Mouse (Mus musculus): ENCODE measurements around the gene Arhgap15. TPM values are rescaled to one million over a fixed set of nuclear protein-coding genes. Genes with fewer than 3 reads are reported as not detected.
A peak's percentile ranks its signal among the peaks of the same experiment; 100 is the strongest.

Arhgap15 gene
- polyA plus RNA-seq, 1 experiment from 2014 or later: 0.38 TPM

DNA sequence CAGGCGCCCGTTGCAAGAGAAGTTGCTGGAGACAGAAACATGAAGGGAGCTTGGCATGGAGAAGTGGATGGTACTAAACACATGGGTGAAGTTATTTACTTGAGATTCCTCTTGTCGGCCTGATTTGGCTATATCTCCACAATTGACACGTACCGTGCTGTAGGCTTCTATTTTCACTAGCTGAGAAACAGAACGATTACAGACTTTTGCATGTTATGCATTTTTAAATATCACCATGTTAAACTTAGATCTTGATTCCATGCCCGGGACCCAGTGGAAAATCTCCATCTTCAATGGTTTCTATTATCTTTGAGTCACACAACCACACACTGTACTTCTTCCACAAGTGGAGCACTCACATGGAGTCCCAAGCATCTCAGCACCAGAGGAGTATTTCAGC, 466.9 kb downstream of the Arhgap15 start:
- Histone ChIP-seq H3K9ac (no peak overlapping the region), H3K36me3 (no peaks in the 10 kb centered on the region), H3K4me1 (replicated peaks) (no peaks in the 10 kb centered on the region), H3K4me2 (no peak overlapping the region), H3K27ac (ENCODE audit: poor library complexity, severe bottlenecking) (no peak overlapping the region), H3K9me3 (replicated peaks) (no peaks in the 10 kb centered on the region), H3K27me3 (replicated peaks) (no peaks in the 10 kb centered on the region), H3K4me3 (no peak overlapping the region)
- WGBS: 88% methylated on average over 7 of the region's 7 CpGs
- no peak for ATAC-seq (ENCODE audit: insufficient number of reproducible peaks, low FRiP score)

DNA sequence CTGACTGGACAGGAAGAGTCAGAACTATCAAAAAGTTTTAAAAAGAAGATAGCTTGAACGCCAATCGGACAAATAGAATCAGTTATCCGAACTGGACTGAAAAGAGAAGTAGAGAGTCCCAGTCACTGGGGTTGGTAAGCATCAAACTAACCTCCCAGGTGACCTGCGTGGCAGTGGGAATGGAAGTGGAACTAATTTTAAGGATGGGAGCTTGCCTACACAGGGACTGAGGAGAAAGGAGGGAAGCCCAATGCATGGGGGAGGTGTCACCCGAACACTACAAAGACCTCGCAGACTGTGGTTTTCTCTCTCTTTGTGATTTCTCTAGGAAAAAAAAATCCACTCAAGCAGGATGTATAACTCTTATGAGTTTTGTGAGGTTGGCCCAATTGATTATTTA, 469.2 kb downstream of the Arhgap15 start:
- no peaks in the 10 kb centered on the region for H3K9me3 ChIP-seq (replicated peaks)
- no peaks in the 10 kb centered on the region for H3K36me3 ChIP-seq
- no peaks in the 10 kb centered on the region for H3K27me3 ChIP-seq (replicated peaks)
- H3K27ac ChIP-seq (ENCODE audit: poor library complexity, severe bottlenecking): no peak overlapping the region
- H3K4me3 ChIP-seq: no peak overlapping the region
- no peak for ATAC-seq (ENCODE audit: insufficient number of reproducible peaks, low FRiP score)
- no peak overlapping the region for H3K4me2 ChIP-seq
- 79% methylated on average over 6 of the region's 6 CpGs for WGBS
- H3K9ac ChIP-seq: no peak overlapping the region
- peaks cover 5% of the 10 kb centered on the region for H3K4me1 ChIP-seq (replicated peaks)

DNA sequence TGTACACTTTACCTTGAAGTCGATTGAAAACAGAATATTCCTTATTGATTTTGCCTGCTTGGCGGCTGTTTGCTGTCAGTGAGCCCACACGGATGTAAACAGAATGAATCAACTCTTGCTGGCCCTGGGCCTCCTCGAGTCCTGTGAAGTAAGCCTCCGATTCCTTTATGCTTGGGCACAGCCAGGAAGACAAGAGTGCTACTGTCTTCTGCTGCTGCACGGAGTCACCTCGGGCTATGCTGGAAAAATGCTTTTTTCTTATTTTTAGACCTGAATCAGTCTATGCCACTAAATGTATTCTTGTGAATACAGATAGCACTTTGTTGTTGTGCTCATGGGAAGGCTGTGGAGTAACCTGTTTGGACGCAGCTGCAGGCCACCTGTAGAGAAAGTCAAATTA, 469.7 kb downstream of the Arhgap15 start:
- Histone ChIP-seq H3K4me3 (no peak overlapping the region), H3K4me2 (no peak overlapping the region), H3K9me3 (replicated peaks) (no peaks in the 10 kb centered on the region), H3K4me1 (replicated peaks) (peaks cover 5% of the 10 kb centered on the region), H3K27ac (ENCODE audit: poor library complexity, severe bottlenecking) (no peak overlapping the region), H3K36me3 (no peaks in the 10 kb centered on the region), H3K27me3 (replicated peaks) (no peaks in the 10 kb centered on the region), H3K9ac (no peak overlapping the region)
- no peak for ATAC-seq (ENCODE audit: insufficient number of reproducible peaks, low FRiP score)
- WGBS: 55% methylated on average over 8 of the region's 8 CpGs

DNA sequence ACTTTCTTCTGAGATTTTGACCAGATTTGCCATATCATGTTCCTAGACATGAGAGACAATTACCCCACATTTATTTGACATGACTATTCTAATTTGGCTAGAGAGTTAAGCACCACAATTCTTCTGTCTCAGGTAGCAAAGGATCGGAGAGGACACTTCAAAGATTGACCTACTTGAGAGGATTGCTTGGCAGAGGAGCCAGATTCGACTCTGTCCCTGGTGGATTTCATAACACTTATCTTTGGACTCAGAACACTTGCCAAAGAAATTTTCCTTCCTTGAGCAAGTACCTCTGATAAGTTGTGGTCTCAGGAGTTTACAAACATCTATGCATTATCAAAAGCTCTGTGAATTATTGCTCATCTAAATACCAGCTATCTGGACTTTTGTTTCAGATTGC, 473.1 kb downstream of the Arhgap15 start:
- Histone ChIP-seq H3K27ac (ENCODE audit: poor library complexity, severe bottlenecking) (no peak overlapping the region), H3K9ac (no peak overlapping the region), H3K9me3 (replicated peaks) (no peaks in the 10 kb centered on the region), H3K27me3 (replicated peaks) (no peaks in the 10 kb centered on the region), H3K36me3 (no peaks in the 10 kb centered on the region), H3K4me2 (no peak overlapping the region), H3K4me1 (replicated peaks) (peaks cover 5% of the 10 kb centered on the region), H3K4me3 (no peak overlapping the region)
- ATAC-seq (ENCODE audit: insufficient number of reproducible peaks, low FRiP score): no peak
- WGBS: 50% methylated on average over 2 of the region's 2 CpGs

DNA sequence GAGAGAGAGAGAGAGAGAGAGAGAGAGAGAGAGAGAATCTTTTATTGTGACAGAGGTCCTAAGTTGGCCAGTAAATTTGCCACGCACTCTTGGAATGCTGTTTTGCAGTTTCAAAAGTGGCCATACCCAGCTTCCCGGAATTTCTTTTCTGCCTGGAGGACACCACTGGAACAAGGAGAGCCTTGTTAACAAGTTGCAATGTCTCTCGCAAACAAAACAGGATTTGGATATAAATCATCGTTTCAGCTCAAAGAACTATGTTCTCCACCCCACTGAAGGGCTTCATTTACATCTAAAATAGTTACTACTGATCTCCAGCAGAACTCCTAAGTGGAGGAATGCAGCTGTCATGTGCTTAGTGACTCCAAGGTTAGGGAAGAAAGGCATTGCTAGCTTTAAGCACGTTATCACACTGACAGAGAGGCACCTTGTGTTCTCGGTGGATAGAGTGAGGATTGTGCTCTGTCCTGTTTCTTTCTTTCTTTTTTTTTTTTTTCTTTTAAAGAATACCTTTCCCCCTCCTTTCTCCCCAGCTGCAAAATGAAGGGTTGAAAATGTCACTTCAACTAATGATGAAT, 473.6 kb downstream of the Arhgap15 start:
- Histone ChIP-seq H3K27ac (ENCODE audit: poor library complexity, severe bottlenecking) (no peak overlapping the region), H3K9ac (no peak overlapping the region), H3K27me3 (replicated peaks) (no peaks in the 10 kb centered on the region), H3K4me3 (no peak overlapping the region), H3K4me1 (replicated peaks) (peaks cover 5% of the 10 kb centered on the region), H3K4me2 (peak overlapping the region; percentile 41), H3K9me3 (replicated peaks) (no peaks in the 10 kb centered on the region), H3K36me3 (no peaks in the 10 kb centered on the region)
- ATAC-seq (ENCODE audit: insufficient number of reproducible peaks, low FRiP score): no peak
- WGBS: 18% methylated on average over 6 of the region's 6 CpGs

DNA sequence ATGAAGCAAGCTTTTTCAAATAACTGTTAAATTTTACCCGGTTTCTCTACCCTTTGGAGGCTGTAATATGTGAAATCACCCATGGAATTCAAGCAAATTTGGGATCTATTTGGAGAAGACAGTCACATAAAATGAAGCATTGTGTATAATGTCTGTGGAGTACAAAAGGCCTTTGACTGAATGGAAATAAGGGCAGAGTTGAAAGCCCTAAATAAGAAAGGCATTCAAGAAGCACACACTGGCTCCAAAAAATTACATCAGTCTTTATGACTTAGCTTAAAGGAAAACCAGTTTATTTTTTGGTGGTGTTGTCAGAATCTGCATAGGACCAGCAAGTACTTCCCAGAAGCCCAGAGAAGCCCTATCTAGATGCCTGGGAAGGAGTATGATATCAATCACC, 486.2 kb downstream of the Arhgap15 start:
- no peak for ATAC-seq (ENCODE audit: insufficient number of reproducible peaks, low FRiP score)
- Histone ChIP-seq H3K4me2 (no peak overlapping the region), H3K9ac (no peak overlapping the region), H3K27ac (ENCODE audit: poor library complexity, severe bottlenecking) (no peak overlapping the region), H3K4me1 (replicated peaks) (no peaks in the 10 kb centered on the region), H3K36me3 (no peaks in the 10 kb centered on the region), H3K4me3 (no peak overlapping the region), H3K27me3 (replicated peaks) (no peaks in the 10 kb centered on the region), H3K9me3 (replicated peaks) (no peaks in the 10 kb centered on the region)
- WGBS: 74% methylated on average over 1 of the region's 1 CpGs

DNA sequence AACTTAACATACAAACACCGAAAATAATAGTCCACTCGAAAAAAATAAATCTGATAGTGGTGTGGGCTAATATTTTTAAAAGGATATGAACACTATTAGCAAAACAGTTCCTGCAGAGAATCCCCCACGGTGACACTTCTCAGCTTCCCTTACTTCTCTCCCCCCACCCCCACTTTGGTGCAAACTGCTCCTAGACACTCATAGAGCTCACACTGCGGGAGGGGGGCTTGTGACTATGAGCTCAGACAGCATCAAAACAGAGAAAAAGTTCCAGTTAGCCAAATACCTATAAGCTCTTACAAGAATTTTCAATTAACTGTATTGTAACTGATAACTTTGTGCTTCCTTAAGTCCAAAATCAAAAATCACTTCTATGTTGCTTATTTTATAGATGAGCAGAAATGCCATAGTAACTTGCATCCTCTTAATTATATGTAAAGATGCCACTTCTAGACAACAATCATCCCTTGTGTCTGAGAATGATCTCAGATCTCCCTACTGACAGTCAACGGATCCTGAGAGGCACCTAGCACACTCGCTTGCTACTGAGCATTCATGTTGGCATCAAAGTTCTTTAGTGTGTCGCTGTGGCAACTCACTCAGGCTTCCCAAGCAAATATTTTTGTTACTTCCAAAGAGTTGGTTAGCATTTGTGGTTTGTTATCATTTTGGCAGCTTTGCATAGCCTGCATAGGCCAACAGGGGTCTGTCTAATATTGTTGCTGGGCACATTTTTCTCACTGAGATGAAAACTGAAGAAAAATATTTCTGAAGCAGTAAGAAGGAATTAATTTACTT, 493.2 kb downstream of the Arhgap15 start:
- Histone ChIP-seq H3K4me3 (no peak overlapping the region), H3K27ac (ENCODE audit: poor library complexity, severe bottlenecking) (no peak overlapping the region), H3K9ac (no peak overlapping the region), H3K4me2 (no peak overlapping the region), H3K36me3 (no peaks in the 10 kb centered on the region), H3K9me3 (replicated peaks) (no peaks in the 10 kb centered on the region), H3K27me3 (replicated peaks) (no peaks in the 10 kb centered on the region), H3K4me1 (replicated peaks) (no peaks in the 10 kb centered on the region)
- no peak for ATAC-seq (ENCODE audit: insufficient number of reproducible peaks, low FRiP score)
- 59% methylated on average over 7 of the region's 7 CpGs for WGBS

DNA sequence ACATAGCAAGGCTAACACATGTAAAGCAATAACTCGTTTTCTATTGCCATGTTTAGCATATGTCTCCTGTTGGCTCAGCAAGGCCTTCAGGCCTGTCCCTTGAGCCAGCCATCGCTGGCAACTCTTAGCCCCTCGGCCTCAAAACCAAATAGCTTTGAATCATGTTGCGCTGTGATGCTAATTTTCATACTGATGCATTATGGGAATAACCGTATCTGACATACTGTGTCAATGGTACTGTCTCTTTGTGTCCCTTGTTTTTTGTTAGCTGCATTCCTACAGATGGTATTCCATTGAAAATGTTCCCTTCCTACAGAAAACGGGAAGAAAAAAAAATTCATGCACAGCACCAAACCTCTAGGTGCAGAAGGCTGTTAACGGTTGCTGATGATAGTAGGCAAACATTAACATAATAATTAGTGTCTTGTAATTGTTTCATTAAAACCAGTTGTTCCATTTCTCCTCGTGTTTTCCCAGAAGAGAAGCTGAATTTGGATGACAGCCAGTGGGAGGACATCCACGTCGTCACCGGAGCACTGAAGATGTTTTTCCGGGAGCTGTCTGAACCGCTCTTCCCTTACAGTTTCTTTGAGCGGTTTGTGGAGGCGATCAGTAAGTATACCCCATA, 494.1 kb downstream of the Arhgap15 start:
- Histone ChIP-seq H3K4me3 (no peak overlapping the region), H3K27me3 (replicated peaks) (no peaks in the 10 kb centered on the region), H3K36me3 (no peaks in the 10 kb centered on the region), H3K4me1 (replicated peaks) (no peaks in the 10 kb centered on the region), H3K9ac (no peak overlapping the region), H3K27ac (ENCODE audit: poor library complexity, severe bottlenecking) (no peak overlapping the region), H3K9me3 (replicated peaks) (no peaks in the 10 kb centered on the region), H3K4me2 (no peak overlapping the region)
- WGBS: 80% methylated on average over 15 of the region's 15 CpGs
- ATAC-seq (ENCODE audit: insufficient number of reproducible peaks, low FRiP score): no peak

DNA sequence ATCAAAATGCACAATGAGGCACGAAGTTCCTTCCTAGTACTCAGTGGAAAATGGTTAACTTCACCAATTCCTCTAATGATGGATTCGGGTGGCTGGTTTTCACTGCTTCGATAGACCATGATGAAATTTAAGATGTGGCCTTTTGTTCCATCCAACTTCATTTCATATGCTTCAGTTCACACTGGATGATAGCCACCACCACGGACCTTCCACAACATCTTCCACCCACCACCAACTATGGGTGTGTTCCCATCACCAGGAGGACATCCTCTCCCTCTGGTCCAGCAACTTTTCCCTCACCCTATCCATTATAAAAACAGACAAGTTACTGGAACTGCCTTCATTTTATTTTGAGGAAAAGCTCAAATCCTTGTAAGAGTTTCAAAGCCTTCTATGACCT, 506.7 kb downstream of the Arhgap15 start:
- Histone ChIP-seq H3K9ac (no peak overlapping the region), H3K4me1 (replicated peaks) (no peaks in the 10 kb centered on the region), H3K9me3 (replicated peaks) (no peaks in the 10 kb centered on the region), H3K36me3 (no peaks in the 10 kb centered on the region), H3K27ac (ENCODE audit: poor library complexity, severe bottlenecking) (no peak overlapping the region), H3K4me3 (no peak overlapping the region), H3K27me3 (replicated peaks) (no peaks in the 10 kb centered on the region), H3K4me2 (no peak overlapping the region)
- no peak for ATAC-seq (ENCODE audit: insufficient number of reproducible peaks, low FRiP score)
- WGBS: 76% methylated on average over 4 of the region's 4 CpGs

DNA sequence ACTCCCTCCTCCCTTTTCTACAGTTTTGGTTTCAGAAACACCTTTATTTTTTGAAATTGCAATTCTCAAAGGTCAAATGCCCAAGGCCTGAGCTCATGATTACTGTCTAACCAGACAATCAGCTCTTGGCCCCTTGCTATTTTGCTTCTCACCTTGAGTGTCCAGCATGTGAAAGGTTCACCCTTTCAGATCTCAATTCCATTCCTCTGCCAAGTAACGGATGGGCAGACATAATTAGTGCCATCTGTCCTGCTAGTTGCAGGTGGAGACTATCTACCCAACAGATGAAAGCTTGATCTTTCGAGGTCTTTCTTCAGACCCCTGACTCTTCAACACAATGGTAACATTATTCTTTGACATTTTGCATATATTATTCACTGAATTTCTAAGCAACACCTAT, 509.3 kb downstream of the Arhgap15 start:
- Histone ChIP-seq H3K4me1 (replicated peaks) (no peaks in the 10 kb centered on the region), H3K36me3 (no peaks in the 10 kb centered on the region), H3K27ac (ENCODE audit: poor library complexity, severe bottlenecking) (no peak overlapping the region), H3K4me3 (no peak overlapping the region), H3K27me3 (replicated peaks) (no peaks in the 10 kb centered on the region), H3K9me3 (replicated peaks) (no peaks in the 10 kb centered on the region), H3K9ac (no peak overlapping the region), H3K4me2 (no peak overlapping the region)
- WGBS: 79% methylated on average over 2 of the region's 2 CpGs
- ATAC-seq (ENCODE audit: insufficient number of reproducible peaks, low FRiP score): no peak

DNA sequence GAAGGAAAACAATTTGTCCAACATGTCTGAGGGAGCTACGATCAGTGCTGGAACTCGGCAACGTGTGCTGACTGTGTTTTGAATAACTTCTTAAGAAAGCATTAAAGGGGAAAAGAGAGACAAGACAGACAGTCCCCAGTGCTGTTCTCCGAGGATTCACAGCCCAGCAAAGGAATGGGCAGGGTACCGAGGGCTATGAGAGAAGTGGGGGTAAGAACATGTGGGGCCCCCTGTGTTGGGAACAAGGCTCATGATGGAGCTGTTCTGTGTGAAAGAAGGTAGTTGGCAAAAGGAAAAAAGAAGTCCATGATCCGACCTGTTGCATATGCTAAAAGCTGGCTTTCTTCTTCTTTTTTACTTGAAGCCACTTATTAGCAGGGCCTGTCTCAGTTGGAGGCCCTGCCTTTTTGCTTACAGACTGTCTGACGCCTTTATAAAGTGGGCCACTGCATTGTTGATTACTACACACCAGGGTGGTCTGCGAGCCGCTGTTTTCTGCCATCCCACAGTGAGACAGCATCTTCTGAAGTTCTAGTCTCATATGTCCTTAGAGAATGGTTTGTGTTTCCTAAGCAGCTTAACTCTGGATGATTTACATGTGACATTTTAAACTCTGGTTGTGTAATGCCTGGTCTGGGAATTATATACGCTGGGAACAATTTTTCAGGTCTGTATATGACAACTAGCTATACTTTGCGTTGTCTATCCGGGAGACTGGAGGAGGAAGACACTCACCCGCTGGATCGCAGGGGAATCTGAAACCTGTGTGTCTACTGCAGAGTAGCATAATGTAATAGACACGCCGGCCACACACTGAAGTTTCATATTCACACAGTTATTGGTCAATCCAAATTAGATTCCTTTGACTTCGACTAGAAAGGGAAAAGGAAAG, 523.1 kb downstream of the Arhgap15 start:
- WGBS: 60% methylated on average over 17 of the region's 17 CpGs
- H3K27ac ChIP-seq (ENCODE audit: poor library complexity, severe bottlenecking): no peak overlapping the region

More for the DNA sequence above, 523.1 kb downstream of the Arhgap15 start:
- Histone ChIP-seq H3K4me1 (replicated peaks) (no peaks in the 10 kb centered on the region; the same call in 1 of the 2 replicates), H3K4me3 (no peak overlapping the region), H3K36me3 (no peaks in the 10 kb centered on the region), H3K4me2 (no peak overlapping the region), H3K9ac (no peak overlapping the region), H3K9me3 (replicated peaks) (no peaks in the 10 kb centered on the region), H3K27me3 (replicated peaks) (no peaks in the 10 kb centered on the region)
- ATAC-seq (ENCODE audit: insufficient number of reproducible peaks, low FRiP score): no peak
